Mouse (Mus musculus) lung, adult 2 months (tissue): ENCODE measurements around the gene Unc119b. TPM values are rescaled to one million over a fixed set of nuclear protein-coding genes. Genes with fewer than 3 reads are reported as not detected.
"Not testable (repeated sequence)": the region's sequence is repeated elsewhere in the genome, so short reads cannot be mapped to it uniquely, and the experiment has no call there.

Experiments used
- DNase-seq: peaks from one replicate; pipeline ENCODE4 v3.0.0; 2022
- H3K4me1 ChIP-seq: fragments of 200-500 bp; 2 replicates; pipeline ENCODE4 v1.6.1; 2011; ENCODE audit warnings: low read length; ENCODE audit not compliant: control insufficient read depth, insufficient read depth
- H3K4me3 ChIP-seq: fragments of 200-500 bp; replicated peaks from 2 replicates; pipeline ENCODE3; 2011; ENCODE audit warnings: low read depth, mild to moderate bottlenecking, control low read depth, low read length; ENCODE audit errors: extremely low read depth
- CTCF ChIP-seq: fragments of 200-500 bp; IDR thresholded peaks from 2 replicates; pipeline ENCODE4 v1.5.1; 2011; ENCODE audit warnings: mild to moderate bottlenecking, low read length, control low read depth; ENCODE audit not compliant: insufficient read depth
- POLR2A ChIP-seq: fragments of 200-500 bp; IDR thresholded peaks from 2 replicates; pipeline ENCODE4 v1.6.1; 2011; ENCODE audit warnings: low read depth, mild to moderate bottlenecking, control low read depth, low read length, borderline replicate concordance; ENCODE audit errors: extremely low read depth
- WGBS: fragments of 180-500 bp; shearing (Covaris S2); methylation state at CpG from one replicate; pipeline ENCODE4 v1.1.7; 2018; 5-methylcytosine and 5-hydroxymethylcytosine counted together
- polyA plus RNA-seq: library from polyadenylated mRNA; depleted of rRNA; stranded (reverse); fragments of >200 nt; gene quantifications from 2 replicates; pipeline ENCODE4 v1.2.3, GENCODE M21; 2012; rRNA removed

Unc119b gene
- polyA plus RNA-seq, 1 experiment, result 52.8 TPM

DNA sequence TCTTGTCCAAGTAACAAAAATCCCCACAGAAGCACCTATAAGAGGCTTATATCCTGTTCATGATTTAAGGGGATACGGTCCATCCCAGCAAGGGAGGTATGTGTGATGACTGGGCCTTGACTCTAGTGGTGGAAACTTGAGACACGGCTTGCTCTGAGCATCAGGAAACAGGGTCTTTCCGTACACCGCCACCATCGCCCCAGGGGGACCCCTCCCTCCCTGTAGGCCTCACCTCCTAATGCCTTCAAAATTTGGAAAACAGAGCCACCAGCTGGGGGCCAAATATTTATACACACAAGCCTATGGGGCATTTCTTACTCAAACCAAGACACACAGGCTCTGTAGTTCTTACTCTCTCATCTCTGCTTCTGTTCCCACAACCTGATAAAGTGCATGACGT lies 43.0 kb downstream of the Unc119b start:
- no peak for DNase-seq
- 86% methylated on average over 6 of the region's 6 CpGs for WGBS

GRCm38 (mm10) chr5:115091015-115091414 lies 43.8 kb downstream of the Unc119b start:
- 60% methylated on average over 3 of the region's 3 CpGs for WGBS

More for the DNA sequence above, 43.0 kb downstream of the Unc119b start:
- Histone ChIP-seq H3K4me1 (no peaks in the 10 kb centered on the region), H3K4me3 (no peak overlapping the region)
- TF ChIP-seq CTCF (no peak), POLR2A (no peak)

GRCm38 (mm10) chr5:115089592-115090268 lies 45.0 kb downstream of the Unc119b start:
- DNase-seq, result no peak
- Histone ChIP-seq H3K4me1 (no peaks in the 10 kb centered on the region), H3K4me3 (no peak overlapping the region)
- no peak for TF ChIP-seq CTCF
- 93% methylated on average over 5 of the region's 5 CpGs for WGBS

More at GRCm38 (mm10) chr5:115091015-115091414, 43.8 kb downstream of the Unc119b start:
- TF ChIP-seq CTCF, result no peak
- no peak for TF ChIP-seq POLR2A
- Histone ChIP-seq H3K4me1 (no peaks in the 10 kb centered on the region), H3K4me3 (no peak overlapping the region)
- DNase-seq, result no peak

DNA sequence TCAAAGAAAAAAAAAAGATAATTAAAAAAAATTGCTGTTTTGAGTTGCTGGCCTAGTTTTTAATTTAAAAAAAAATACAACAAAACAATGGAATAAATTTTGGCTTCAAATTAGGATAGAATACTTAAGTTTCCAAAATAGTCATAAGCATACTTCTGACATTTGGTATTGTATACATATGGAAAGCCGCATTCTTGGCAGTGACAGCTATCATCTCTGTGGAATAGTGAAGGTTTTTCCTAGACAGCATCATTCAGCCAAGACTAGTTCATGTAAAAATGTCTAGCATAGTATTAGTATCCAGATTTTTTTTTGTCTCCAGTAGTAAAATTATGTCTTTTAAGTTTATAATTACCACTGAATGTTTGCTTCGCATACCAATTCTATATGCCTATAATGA lies 49.1 kb downstream of the Unc119b start:
- no peak for DNase-seq
- H3K4me1 ChIP-seq, result no peaks in the 10 kb centered on the region
- no peak overlapping the region for H3K4me3 ChIP-seq
- TF ChIP-seq POLR2A (no peak), CTCF (no peak)
- WGBS, result 96% methylated on average over 2 of the region's 2 CpGs

- WGBS, result 74% methylated on average over 6 of the region's 6 CpGs
- DNase-seq, result no peak
- Histone ChIP-seq H3K4me1 (no peaks in the 10 kb centered on the region), H3K4me3 (no peak overlapping the region)
- TF ChIP-seq POLR2A, result no peak
- TF ChIP-seq CTCF, result no peak
Measured at GRCm38 (mm10) chr5:115083492-115083891, 51.3 kb downstream of the Unc119b start.

DNA sequence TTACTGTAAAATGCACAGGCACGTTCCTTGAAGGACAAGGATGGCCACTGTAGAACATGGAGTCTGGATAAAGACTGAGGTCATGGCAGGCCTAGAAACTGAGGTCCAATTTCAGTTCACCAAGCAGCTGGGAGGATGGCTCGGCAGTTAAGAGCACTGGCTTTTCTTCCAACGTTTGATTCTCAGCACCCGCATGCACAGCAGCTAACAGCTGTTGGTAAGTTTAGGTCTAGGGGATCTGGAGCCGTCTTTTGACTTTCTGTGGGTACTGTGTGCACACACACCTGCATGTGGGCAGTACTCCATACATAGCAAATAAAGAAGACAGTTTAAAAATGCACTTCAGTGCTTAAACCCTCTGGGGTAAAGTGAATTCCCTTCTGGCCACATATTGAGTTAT lies 53.1 kb downstream of the Unc119b start:
- TF ChIP-seq CTCF (no peak), POLR2A (no peak)
- Histone ChIP-seq H3K4me3 (no peak overlapping the region), H3K4me1 (no peaks in the 10 kb centered on the region)
- no peak for DNase-seq
- WGBS, result 82% methylated on average over 5 of the region's 5 CpGs

DNA sequence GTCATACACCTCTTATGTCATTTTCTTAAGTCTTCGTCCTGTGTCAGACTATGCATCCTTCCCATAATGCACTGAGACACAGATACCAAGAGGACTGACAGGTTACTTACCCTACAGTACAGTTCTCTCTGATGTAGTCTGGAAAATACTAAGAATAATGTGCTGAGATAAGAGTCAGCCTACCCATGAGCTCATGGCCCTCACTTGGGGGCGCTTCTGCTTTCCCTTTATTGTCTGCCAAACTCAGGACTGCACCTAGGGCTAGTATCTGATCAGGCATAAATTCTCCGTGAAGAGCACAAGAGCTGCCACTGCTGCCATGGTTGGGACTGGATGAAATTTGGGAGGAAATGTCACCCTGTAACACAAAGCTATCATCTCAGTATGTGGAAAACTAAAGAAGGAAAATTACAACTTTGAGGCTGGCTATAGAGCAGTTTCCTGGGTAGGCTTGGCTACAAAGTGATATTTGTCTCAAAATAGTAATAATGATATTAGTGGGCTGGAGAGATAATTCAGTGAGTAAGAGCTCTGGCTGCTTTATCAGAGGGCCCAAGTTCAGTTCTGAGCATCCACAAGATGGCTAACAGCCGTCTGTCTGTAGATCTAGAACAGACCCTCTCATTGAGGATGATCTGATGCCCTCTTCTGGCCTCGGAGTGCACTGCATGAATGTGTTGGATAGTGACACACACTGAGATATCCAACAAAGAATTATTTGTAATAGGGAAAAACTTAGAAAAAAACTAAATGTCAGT lies 58.5 kb downstream of the Unc119b start:
- DNase-seq, result peak; percentile 65
- Histone ChIP-seq H3K4me3 (no peak overlapping the region), H3K4me1 (peaks cover 9% of the 10 kb centered on the region; the same call in 1 of the 2 replicates)
- peak; percentile 52 for TF ChIP-seq CTCF
- no peak for TF ChIP-seq POLR2A
- WGBS, result 58% methylated on average over 5 of the region's 5 CpGs

DNA sequence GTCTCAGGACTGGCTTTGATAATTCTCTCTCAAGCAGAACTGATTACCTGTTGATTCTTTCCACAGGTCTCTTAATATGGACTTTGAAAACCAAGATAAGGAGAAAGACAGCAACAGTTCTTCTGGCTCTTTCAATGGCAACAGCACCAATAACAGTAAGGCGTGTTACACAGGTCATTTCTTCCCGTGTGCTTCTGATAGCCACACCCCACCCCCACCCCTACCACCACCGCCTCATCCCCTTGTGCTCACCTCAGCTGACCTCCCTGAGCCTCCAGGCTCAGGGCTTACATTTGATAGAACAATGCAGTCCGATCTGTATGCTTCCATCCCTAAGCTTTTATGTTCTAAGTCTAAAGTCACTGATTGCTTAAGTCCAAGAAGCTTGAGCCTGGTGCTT lies 60.0 kb downstream of the Unc119b start:
- Histone ChIP-seq H3K4me3 (no peak overlapping the region), H3K4me1 (peaks cover 9% of the 10 kb centered on the region; the same call in 1 of the 2 replicates)
- DNase-seq, result no peak
- 71% methylated on average over 4 of the region's 4 CpGs for WGBS
- TF ChIP-seq CTCF, result no peak
- TF ChIP-seq POLR2A, result no peak

DNA sequence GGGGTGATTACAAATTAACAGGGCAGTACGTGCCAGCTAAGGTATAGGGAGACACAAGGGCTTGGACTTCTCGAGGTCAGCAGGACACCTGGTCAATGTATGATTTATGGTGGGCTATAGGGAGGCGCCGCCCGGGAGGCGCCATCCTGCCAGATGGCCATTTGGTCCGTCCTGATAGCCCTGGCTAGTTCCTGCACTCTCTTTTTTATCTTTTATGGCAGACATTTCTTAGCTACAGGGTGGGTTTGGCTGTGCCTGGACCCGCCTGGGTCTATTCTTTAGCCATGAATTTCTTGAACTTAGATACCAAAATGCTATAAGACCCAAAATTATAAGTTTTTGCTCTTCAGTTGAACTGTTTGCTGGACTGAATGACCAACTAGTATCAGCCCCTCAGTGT lies 61.5 kb downstream of the Unc119b start:
- WGBS, result 89% methylated on average over 8 of the region's 8 CpGs
- not testable (repeated sequence) for H3K4me3 ChIP-seq, DNase-seq
- H3K4me1 ChIP-seq, result peaks cover 12% of the 10 kb centered on the region; the same call in 1 of the 2 replicates

Other genes with a start within 250 kb of the Unc119b start
- 17.0 and 21.4 TPM in 2 replicates for gene Oasl2, start 238.0 kb downstream of the Unc119b start, polyA plus RNA-seq
- gene Oasl1, start 211.7 kb downstream of the Unc119b start, polyA plus RNA-seq, result 2.3 and 2.7 TPM in 2 replicates
- gene 2210016L21Rik, start 192.8 kb downstream of the Unc119b start, polyA plus RNA-seq, result 15.9 and 16.6 TPM in 2 replicates
- 0.08 TPM in 1 of 2 replicates, not detected in the other for gene Hnf1a, start 163.9 kb downstream of the Unc119b start, polyA plus RNA-seq
- gene Sppl3, start 123.8 kb downstream of the Unc119b start, polyA plus RNA-seq, result 85.1 and 107 TPM in 2 replicates
- gene Gm10401, start 36.7 kb downstream of the Unc119b start, polyA plus RNA-seq, result not detected in 2 replicates
- gene Acads, start 15.6 kb downstream of the Unc119b start, polyA plus RNA-seq, result 44.9 and 54.3 TPM in 2 replicates
- 44.1 and 53.8 TPM in 2 replicates for gene Mlec, start 23.2 kb upstream of the Unc119b start, polyA plus RNA-seq
- 3.2 and 6.9 TPM in 2 replicates for gene Cabp1, start 59.4 kb upstream of the Unc119b start, polyA plus RNA-seq
- 51.5 and 55.4 TPM in 2 replicates for gene Pop5, start 100.9 kb upstream of the Unc119b start, polyA plus RNA-seq
- 133 and 160 TPM in 2 replicates for gene Rnf10, start 137.9 kb upstream of the Unc119b start, polyA plus RNA-seq
- 7.7 and 11.5 TPM in 2 replicates for gene Coq5, start 144.7 kb upstream of the Unc119b start, polyA plus RNA-seq
- gene Dynll1, start 166.0 kb upstream of the Unc119b start, polyA plus RNA-seq, result 314 and 332 TPM in 2 replicates
- 46.0 and 49.0 TPM in 2 replicates for gene Srsf9, start 192.2 kb upstream of the Unc119b start, polyA plus RNA-seq
- 11.3 and 12.0 TPM in 2 replicates for gene Gatc, start 206.2 kb upstream of the Unc119b start, polyA plus RNA-seq
- 9.2 and 10.8 TPM in 2 replicates for gene Triap1, start 206.2 kb upstream of the Unc119b start, polyA plus RNA-seq
- 2,050 and 2,118 TPM in 2 replicates for gene Cox6a1, start 214.0 kb upstream of the Unc119b start, polyA plus RNA-seq